Mouse (Mus musculus): ENCODE data around the gene Slc26a3.

DNA sequence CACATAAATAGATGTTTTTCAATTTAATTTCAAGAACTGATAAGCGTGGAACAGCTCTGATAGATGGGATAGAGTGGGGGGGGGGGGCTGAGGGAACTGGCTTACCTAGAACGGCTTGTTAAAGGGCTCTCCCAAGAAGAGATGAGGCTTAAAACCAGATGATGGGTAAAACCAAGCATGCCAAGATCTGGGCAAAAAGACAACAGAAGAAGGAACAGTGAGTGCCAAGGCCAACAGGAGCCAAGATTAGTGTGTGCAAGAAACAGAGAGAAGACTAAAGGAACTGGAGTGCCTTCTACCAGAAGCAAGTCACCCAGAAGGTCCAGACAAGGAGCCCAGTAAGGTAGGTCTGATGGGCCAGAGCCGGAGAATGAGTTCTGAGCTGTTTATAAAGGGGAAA lies at the start of gene Slc26a3:
- TF ChIP-seq CHD2 (IDR thresholded peaks at IDR 0.05; ENCODE audit: low read depth, low read length): no peak
- no peak for TF ChIP-seq ZNF384 (IDR thresholded peaks at IDR 0.05; ENCODE audit: low read depth, low read length)
- TF ChIP-seq HCFC1 (IDR thresholded peaks at IDR 0.05; ENCODE audit: borderline replicate concordance, insufficient read depth, low read length): no peak

Measured in ES-E14 (cell line).